Mouse (Mus musculus) kidney, embryonic 14.5 days (tissue): ENCODE data around the gene Phtf1. TPM values are rescaled to one million over a fixed set of nuclear protein-coding genes. Genes with fewer than 3 reads are reported as not detected.
A peak's percentile ranks its signal among the peaks of the same experiment; 100 is the strongest.

ENCODE experiments used
- ATAC-seq: fragments of 200-750 bp; cut with Nextera tagmentation; 2 replicates; pipeline ENCODE4 v1.8.0; 2017; ENCODE audit warnings: moderate number of reproducible peaks, mild to moderate bottlenecking, moderate TSS enrichment, moderate library complexity; ENCODE audit not compliant: low FRiP score, low TSS enrichment
- H3K27ac ChIP-seq: fragments of 300-500 bp; sonication (generic); 2 replicates; pipeline ENCODE4 v1.5.1; 2014; ENCODE audit warnings: low read depth, mild to moderate bottlenecking, low read length, moderate library complexity, mixed read lengths
- H3K27me3 ChIP-seq: fragments of 300-500 bp; sonication (generic); 2 replicates; pipeline ENCODE4 v1.6.1; 2014; ENCODE audit warnings: mild to moderate bottlenecking, low read length; ENCODE audit not compliant: control insufficient read depth, insufficient read depth
- H3K36me3 ChIP-seq: fragments of 300-500 bp; sonication (generic); 2 replicates; pipeline ENCODE4 v1.6.1; 2014; ENCODE audit warnings: low read length, mixed read lengths; ENCODE audit not compliant: control insufficient read depth, insufficient read depth
- H3K4me1 ChIP-seq: fragments of 300-500 bp; sonication (generic); 2 replicates; pipeline ENCODE4 v1.6.1; 2014; ENCODE audit warnings: low read length, mixed read lengths; ENCODE audit not compliant: control insufficient read depth, insufficient read depth
- H3K4me2 ChIP-seq: fragments of 300-500 bp; sonication (generic); replicated peaks from 2 replicates; pipeline ENCODE4 v1.6.1; 2014; ENCODE audit warnings: low read depth, mild to moderate bottlenecking, low read length
- H3K4me3 ChIP-seq: fragments of 300-500 bp; sonication (generic); 2 replicates; pipeline ENCODE4 v1.5.1; 2014; ENCODE audit warnings: mild to moderate bottlenecking, low read length
- H3K9ac ChIP-seq: fragments of 300-500 bp; sonication (generic); 2 replicates; pipeline ENCODE4 v1.6.1; 2014; ENCODE audit warnings: low read depth, mild to moderate bottlenecking, low read length, moderate library complexity
- H3K9me3 ChIP-seq: fragments of 300-500 bp; sonication (generic); 2 replicates; pipeline ENCODE4 v1.6.1; 2016; ENCODE audit warnings: low read length; ENCODE audit not compliant: control insufficient read depth
- WGBS: fragments of 180-500 bp; shearing (Covaris S2); extraction: QIAGEN DNeasy Blood & Tissue Kit; methylation state at CpG from one replicate; pipeline ENCODE4 v1.1.7; 2014; 5-methylcytosine and 5-hydroxymethylcytosine counted together
- polyA plus RNA-seq: library from polyadenylated mRNA; unstranded; fragments of >200 nt; fragmentation: Nextera tagmentation; extraction: Ambion mirVana; gene quantifications from 2 replicates; pipeline ENCODE4 v1.2.1, GENCODE M21; 2014

The Phtf1 gene
- polyA plus RNA-seq: 27.3 and 37.6 TPM in 2 replicates

DNA sequence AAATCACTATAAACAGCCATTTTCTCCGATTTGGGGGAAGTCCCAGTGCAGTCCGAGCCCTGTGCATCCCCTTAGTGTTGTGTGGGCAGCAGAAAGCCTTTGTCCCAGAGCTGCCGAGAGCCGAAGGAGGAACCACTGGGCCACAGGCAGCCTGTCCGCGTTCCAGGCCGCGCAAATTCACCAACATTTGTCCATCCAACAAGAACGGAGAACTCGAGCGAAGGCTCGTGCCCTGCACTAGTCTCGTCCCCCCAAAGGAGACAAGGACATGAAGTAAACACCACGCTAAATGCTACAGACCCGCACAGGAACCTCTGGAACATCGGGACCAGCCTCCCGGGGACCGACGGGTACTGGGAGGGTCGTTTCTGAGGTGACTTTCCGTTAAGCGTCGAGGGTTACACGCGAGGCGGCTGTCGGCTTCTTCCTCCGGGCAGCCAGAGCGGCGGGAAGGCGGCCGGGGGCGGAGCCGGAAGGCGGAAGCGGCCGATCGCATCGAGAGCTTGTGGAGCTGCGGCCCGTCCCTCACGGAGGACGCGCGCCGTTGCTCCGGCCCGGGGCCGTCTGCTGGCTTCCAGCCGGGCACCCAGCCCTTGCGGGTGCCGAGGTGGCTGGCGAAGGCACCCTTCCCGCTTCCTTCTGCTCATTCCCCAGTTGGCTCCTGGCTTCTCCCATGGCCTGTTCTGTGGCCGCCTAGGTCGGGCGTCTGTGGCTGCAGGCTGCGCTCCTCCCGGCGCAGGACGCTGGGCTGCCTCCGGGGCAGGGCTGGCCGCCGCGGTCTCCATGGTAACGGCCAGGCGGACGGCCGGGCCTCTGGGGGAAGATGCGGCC lies at the start of gene Phtf1:
Phtf1 (plus strand) TSS at position 250 of the 831 bp plus-strand sequence.
- ATAC-seq: peak; percentile 98
- peak within 1 kb of the TSS; percentile 74 for H3K9ac ChIP-seq
- under 1% methylated on average over 68 of the region's 70 CpGs for WGBS
- H3K27ac ChIP-seq: peak within 1 kb of the TSS; percentile 87
- peak within 1 kb of the TSS; percentile 49 for H3K4me2 ChIP-seq
- no peaks in the 10 kb centered on the region for H3K9me3 ChIP-seq
- peak within 1 kb of the TSS; percentile 71 for H3K4me3 ChIP-seq
- no peaks in the 10 kb centered on the region for H3K27me3 ChIP-seq
- 0 out of 2 replicates have a peak, but pooled peaks cover 5% of the 10 kb centered on the region for H3K4me1 ChIP-seq
- H3K36me3 ChIP-seq: peaks cover 20% of the 10 kb centered on the region

DNA sequence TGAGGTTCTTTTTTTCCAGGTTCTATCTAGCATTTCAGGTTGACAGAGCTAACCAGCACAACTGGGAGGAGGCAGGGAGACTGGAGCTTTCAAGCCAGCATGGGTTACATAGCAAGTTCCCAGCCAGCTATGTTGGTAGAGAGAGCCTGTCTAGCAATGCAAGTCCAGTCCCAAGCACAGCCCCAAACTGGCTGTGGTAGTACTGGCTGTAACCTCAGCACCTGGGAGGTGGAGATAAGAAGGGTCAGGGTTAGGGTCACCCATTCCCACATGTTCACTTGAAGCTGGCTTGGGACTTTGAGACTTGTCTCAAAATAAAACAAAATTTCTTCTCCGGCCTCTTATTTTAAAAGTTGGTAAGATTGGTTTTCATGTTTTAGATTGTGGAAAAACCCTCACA lies 47.8 kb upstream of the Phtf1 start:
- Histone ChIP-seq H3K9me3 (no peaks in the 10 kb centered on the region), H3K4me3 (no peak overlapping the region), H3K27me3 (no peaks in the 10 kb centered on the region), H3K9ac (no peak overlapping the region), H3K4me1 (peaks cover 16% of the 10 kb centered on the region), H3K4me2 (no peak overlapping the region), H3K36me3 (no peaks in the 10 kb centered on the region; the same call in 1 of the 2 replicates), H3K27ac (no peak overlapping the region)
- 90% methylated on average over 1 of the region's 1 CpGs for WGBS
- no peak for ATAC-seq

- Histone ChIP-seq H3K9ac (no peak overlapping the region), H3K9me3 (no peaks in the 10 kb centered on the region), H3K27me3 (no peaks in the 10 kb centered on the region), H3K36me3 (peaks cover 10% of the 10 kb centered on the region), H3K4me1 (0 out of 2 replicates have a peak, but pooled peaks cover 3% of the 10 kb centered on the region), H3K4me2 (no peak overlapping the region), H3K4me3 (no peak overlapping the region), H3K27ac (no peak overlapping the region)
- ATAC-seq: no peak
- WGBS: 67% methylated on average over 3 of the region's 3 CpGs
These were observed 42.6 kb upstream of the Phtf1 start for GRCm38 (mm10) chr3:103925302-103925701.

GRCm38 (mm10) chr3:103927511-103927910 lies 40.4 kb upstream of the Phtf1 start:
- Histone ChIP-seq H3K4me1 (0 out of 2 replicates have a peak, but pooled peaks cover 3% of the 10 kb centered on the region), H3K27ac (no peak overlapping the region), H3K4me2 (no peak overlapping the region), H3K4me3 (no peak overlapping the region), H3K9ac (no peak overlapping the region), H3K9me3 (no peaks in the 10 kb centered on the region), H3K27me3 (no peaks in the 10 kb centered on the region), H3K36me3 (peaks cover 15% of the 10 kb centered on the region)
- ATAC-seq: no peak
- WGBS: 76% methylated on average over 6 of the region's 6 CpGs

- no peaks in the 10 kb centered on the region for H3K9me3 ChIP-seq
- no peak overlapping the region for H3K4me3 ChIP-seq
- no peaks in the 10 kb centered on the region for H3K27me3 ChIP-seq
- WGBS: 93% methylated on average over 1 of the region's 1 CpGs
- H3K9ac ChIP-seq: no peak overlapping the region
- H3K4me1 ChIP-seq: no peaks in the 10 kb centered on the region
- H3K27ac ChIP-seq: no peak overlapping the region
- H3K36me3 ChIP-seq: no peaks in the 10 kb centered on the region
- no peak for ATAC-seq
- no peak overlapping the region for H3K4me2 ChIP-seq
These were observed 22.9 kb upstream of the Phtf1 start for GRCm38 (mm10) chr3:103944794-103945562.

GRCm38 (mm10) chr3:103948666-103949065 lies 19.2 kb upstream of the Phtf1 start:
- WGBS: 91% methylated on average over 7 of the region's 7 CpGs
- Histone ChIP-seq H3K27ac (no peak overlapping the region), H3K27me3 (no peaks in the 10 kb centered on the region), H3K9ac (no peak overlapping the region), H3K4me1 (no peaks in the 10 kb centered on the region), H3K4me3 (no peak overlapping the region), H3K36me3 (no peaks in the 10 kb centered on the region), H3K9me3 (no peaks in the 10 kb centered on the region), H3K4me2 (no peak overlapping the region)
- ATAC-seq: no peak

DNA sequence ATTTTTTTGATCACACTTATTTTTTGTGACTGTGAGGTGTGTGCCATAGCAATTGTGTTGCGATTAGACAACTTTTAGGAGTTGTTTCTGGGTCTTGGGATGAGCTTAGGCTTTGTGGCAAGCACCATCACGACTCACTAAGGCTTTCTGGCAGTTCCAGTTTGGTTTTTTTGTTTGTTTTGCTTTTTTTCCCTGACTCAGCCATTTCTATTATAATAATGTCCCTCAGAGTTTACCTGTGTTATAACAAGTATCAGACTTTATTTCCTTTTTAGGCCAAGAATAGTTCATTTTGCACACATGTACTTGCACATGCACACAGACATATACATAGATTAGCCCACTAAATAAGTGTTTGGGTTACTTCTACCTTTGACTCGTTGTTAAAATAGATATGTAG lies 7.3 kb upstream of the Phtf1 start:
- Histone ChIP-seq H3K4me1 (no peaks in the 10 kb centered on the region), H3K4me2 (no peak overlapping the region), H3K36me3 (peaks cover 28% of the 10 kb centered on the region), H3K9ac (no peak overlapping the region), H3K27me3 (no peaks in the 10 kb centered on the region), H3K4me3 (no peak overlapping the region), H3K27ac (no peak overlapping the region), H3K9me3 (no peaks in the 10 kb centered on the region)
- 94% methylated on average over 3 of the region's 3 CpGs for WGBS
- ATAC-seq: no peak

DNA sequence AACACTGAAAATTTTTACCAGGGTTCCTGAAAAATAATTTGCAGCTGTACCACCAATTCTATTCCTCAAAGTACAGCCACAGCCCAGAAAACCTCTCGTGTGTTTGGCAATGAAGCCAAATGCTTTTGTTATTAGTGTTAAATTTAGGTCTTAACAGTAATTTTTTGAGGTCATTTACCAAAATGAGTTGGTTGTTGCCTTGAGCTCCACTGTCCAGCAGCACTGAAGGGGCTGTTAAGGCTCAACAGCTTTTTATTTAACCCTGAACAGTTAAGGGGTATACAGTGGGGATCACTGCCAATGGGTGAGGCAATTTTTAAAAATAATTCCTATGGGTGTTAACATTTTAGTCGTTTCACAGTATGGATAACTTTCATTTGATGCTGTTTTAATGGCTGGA lies 679 bp upstream of the Phtf1 start:
- no peak for ATAC-seq
- H3K4me3 ChIP-seq: peak overlapping the region; percentile 71
- peaks cover 18% of the 10 kb centered on the region for H3K36me3 ChIP-seq
- no peaks in the 10 kb centered on the region for H3K9me3 ChIP-seq
- H3K4me1 ChIP-seq: 0 out of 2 replicates have a peak, but pooled peaks cover 5% of the 10 kb centered on the region
- H3K27ac ChIP-seq: peak overlapping the region; percentile 87; the same call in 1 of the 2 replicates
- peak overlapping the region; percentile 49 for H3K4me2 ChIP-seq
- H3K9ac ChIP-seq: peak overlapping the region; percentile 74; the same call in 1 of the 2 replicates
- WGBS: 39% methylated on average over 2 of the region's 2 CpGs
- H3K27me3 ChIP-seq: no peaks in the 10 kb centered on the region
